ENCODE assay signal across 24 mouse cellular contexts in genomic region chr9:60491489-60492100, GRCm38 (mm10). TPM values are rescaled to one million over a fixed set of nuclear protein-coding genes. Genes with fewer than 3 reads are reported as not detected.
DNase-seq lines count a peak whose midpoint lies in the region; ATAC-seq and TF ChIP-seq lines count a peak whose summit lies in the region.
"Had no signal": no experiment of that assay in that cellular context is flagged by ENCODE, and none has a peak within 500 bp of the region (broad histone marks: within the 10 kb centered on the region; RNA-seq: fewer than 3 reads in every experiment).

No protein-coding gene starts in this region.

- no peak overlapping the region for H3K4me3 ChIP-seq in cerebellum, adult 2 months (replicated peaks; ENCODE audit: insufficient read depth, low read depth, low read length)
- no peak overlapping the region for H3K4me3 ChIP-seq in limb, embryonic 11.5 days (ENCODE audit: low read depth, low read length)
- H3K4me3 ChIP-seq in stomach, postnatal 0 days (ENCODE audit: low read depth, low read length) = no peak overlapping the region
- H3K4me3 ChIP-seq: erythroblast, embryonic 14.5 days; forebrain, embryonic 12.5 days; gastrocnemius, adult 2 months; midbrain, embryonic 15.5 days; myocyte; neural tube, embryonic 13.5 days; stomach, embryonic 15.5 days had no signal

- WGBS in cerebellum, adult 2 months = 75% methylated on average over 16 of the region's 16 CpGs
- WGBS in limb, embryonic 11.5 days = 29% methylated on average over 16 of the region's 16 CpGs
- 57% methylated on average over 16 of the region's 16 CpGs for WGBS in stomach, postnatal 0 days

- H3K4me1 ChIP-seq in cerebellum, adult 2 months (ENCODE audit: control insufficient read depth, insufficient read depth, low read length) = no peaks in the 10 kb centered on the region
- peaks cover 29% of the 10 kb centered on the region for H3K4me1 ChIP-seq in limb, embryonic 11.5 days (ENCODE audit: control insufficient read depth, insufficient read depth, low read length)
- H3K4me1 ChIP-seq in stomach, postnatal 0 days (replicated peaks; ENCODE audit: control insufficient read depth, insufficient read depth) = peaks cover 4% of the 10 kb centered on the region; the same call in 1 of the 2 replicates
- H3K4me1 ChIP-seq: forebrain, embryonic 12.5 days; midbrain, embryonic 15.5 days had no signal

- no peaks in the 10 kb centered on the region for H3K36me3 ChIP-seq in limb, embryonic 11.5 days (ENCODE audit: control insufficient read depth, insufficient read depth, low read length)
- no peaks in the 10 kb centered on the region for H3K36me3 ChIP-seq in stomach, postnatal 0 days (ENCODE audit: control insufficient read depth, insufficient read depth, low read length)
- H3K36me3 ChIP-seq: forebrain, embryonic 12.5 days; midbrain, embryonic 15.5 days; neural tube, embryonic 13.5 days; stomach, embryonic 15.5 days had no signal

- H3K9ac ChIP-seq in limb, embryonic 11.5 days (ENCODE audit: low read length) = no peak overlapping the region
- no peak overlapping the region for H3K9ac ChIP-seq in stomach, postnatal 0 days (ENCODE audit: low read length)
- H3K9ac ChIP-seq: forebrain, embryonic 12.5 days; midbrain, embryonic 15.5 days; neural tube, embryonic 13.5 days; stomach, embryonic 15.5 days had no signal

- TF ChIP-seq POLR2A in cerebellum, adult 2 months (IDR thresholded peaks at IDR 0.05; ENCODE audit: borderline replicate concordance, insufficient read depth, low read length) = no peak

- no peaks in the 10 kb centered on the region for H3K9me3 ChIP-seq in limb, embryonic 11.5 days (ENCODE audit: control insufficient read depth, low read length)
- H3K9me3 ChIP-seq in stomach, postnatal 0 days (ENCODE audit: control insufficient read depth, low read length) = no peaks in the 10 kb centered on the region
- H3K9me3 ChIP-seq: forebrain, embryonic 12.5 days; midbrain, embryonic 15.5 days; neural tube, embryonic 13.5 days; stomach, embryonic 15.5 days had no signal

- no peak for TF ChIP-seq EP300 in stomach, postnatal 0 days (optimal IDR thresholded peaks at IDR 0.05)

- ATAC-seq in limb, embryonic 11.5 days (ENCODE audit: insufficient number of reproducible peaks, low FRiP score, low TSS enrichment, low read depth) = no peak
- ATAC-seq in stomach, postnatal 0 days (ENCODE audit: low FRiP score, low TSS enrichment) = 0 out of 2 replicates have a peak, but pooled peaks have one; percentile 25
- ATAC-seq in granulocyte monocyte progenitor cell, adult 5-6 weeks (replicated peaks; ENCODE audit: poor library complexity, severe bottlenecking) = no peak
- ATAC-seq: hindbrain, postnatal 0 days; midbrain, embryonic 15.5 days had no signal

- no peaks in the 10 kb centered on the region for H3K27me3 ChIP-seq in cerebellum, adult 2 months (ENCODE audit: control insufficient read depth, insufficient read depth, low read length)
- H3K27me3 ChIP-seq in limb, embryonic 11.5 days (ENCODE audit: control insufficient read depth, insufficient read depth, low read length) = no peaks in the 10 kb centered on the region
- no peaks in the 10 kb centered on the region for H3K27me3 ChIP-seq in stomach, postnatal 0 days (ENCODE audit: control insufficient read depth, insufficient read depth, low read length)
- H3K27me3 ChIP-seq: forebrain, embryonic 12.5 days; midbrain, embryonic 15.5 days; neural tube, embryonic 13.5 days; stomach, embryonic 15.5 days had no signal

- peak; percentile 36 to 38 for DNase-seq in cerebellum, postnatal 14 days
- DNase-seq in cerebellum, adult 2 months = no peak
- DNase-seq in thymus, postnatal 4 days = peak; percentile 19
- no peak for DNase-seq in thymus, postnatal 36 days
- peak; percentile 47 for DNase-seq in limb, embryonic 11.5 days (ENCODE audit: low spot score)
- no peak for DNase-seq in stomach, postnatal 0 days (ENCODE audit: low spot score)
- DNase-seq in Muller cell, postnatal 12 days (ENCODE audit: inconsistent ontology term) = no peak
- DNase-seq: adrenal gland, postnatal 25 days; cerebellum, postnatal 25 days; embryo, embryonic 11 days; gastrocnemius, adult 2 months; heart, postnatal 10 days; kidney, adult 11 months; kidney, postnatal 4 days; lung, postnatal 4 days had no signal

- H3K4me2 ChIP-seq in limb, embryonic 11.5 days (ENCODE audit: low read depth, severe bottlenecking) = no peak overlapping the region
- no peak overlapping the region for H3K4me2 ChIP-seq in stomach, postnatal 0 days (replicated peaks; ENCODE audit: low read depth)
- H3K4me2 ChIP-seq: forebrain, embryonic 12.5 days; heart, embryonic 11.5 days; midbrain, embryonic 15.5 days; neural tube, embryonic 13.5 days had no signal

- TF ChIP-seq CTCF in cerebellum, adult 2 months (IDR thresholded peaks at IDR 0.05; ENCODE audit: borderline replicate concordance, insufficient read depth, low read depth, low read length) = no peak
- TF ChIP-seq CTCF in stomach, postnatal 0 days (IDR thresholded peaks at IDR 0.05; ENCODE audit: low read depth) = no peak

- H3K27ac ChIP-seq in cerebellum, adult 2 months (ENCODE audit: insufficient read depth, low read length) = no peak overlapping the region
- peak overlapping the region; percentile 36; the same call in 1 of the 2 replicates for H3K27ac ChIP-seq in limb, embryonic 11.5 days (replicated peaks; ENCODE audit: low read depth, low read length)
- no peak overlapping the region for H3K27ac ChIP-seq in stomach, postnatal 0 days (replicated peaks)
- H3K27ac ChIP-seq: forebrain, embryonic 12.5 days; gastrocnemius, adult 2 months; hindbrain, postnatal 0 days; midbrain, embryonic 15.5 days; neural tube, embryonic 13.5 days; stomach, embryonic 15.5 days had no signal

RNA-seq across cellular contexts. Expression of gene Thsd4, which starts 30.3 kb away (rescaled TPM):
- 2.4 and 2.7 TPM in 2 replicates for polyA plus RNA-seq in cerebellum, adult 2 months (2012; rRNA removed)
- 11.8 and 12.9 TPM in 2 replicates for polyA plus RNA-seq in limb, embryonic 11.5 days (2014; fragmentation: Nextera tagmentation; extraction: Ambion mirVana)
- 9.6 and 10.7 TPM in 2 replicates for polyA plus RNA-seq in stomach, postnatal 0 days (2015; fragmentation: Nextera tagmentation; extraction: Ambion mirVana)
- total RNA-seq in granulocyte monocyte progenitor cell, adult 5-6 weeks (2014; fragmentation: Nextera tagmentation) = not detected in 2 replicates
- 0.04 TPM in 1 of 2 replicates, not detected in the other for total RNA-seq in granulocyte monocyte progenitor cell, adult 5-6 weeks (2017)

Comparison
In these comparisons a context has a peak if more than half of its experiments do, and no peak if none do; other contexts are left out.
1. DNase-seq: peak in cerebellum, postnatal 14 days (2 of 2), thymus, postnatal 4 days (single experiment) and limb, embryonic 11.5 days (single experiment); none in cerebellum, adult 2 months (0 of 2), thymus, postnatal 36 days (0 of 2), stomach, postnatal 0 days (single experiment) and Muller cell, postnatal 12 days (single experiment).